Mouse (Mus musculus) liver, embryonic 16.5 days (tissue): ENCODE measurements around the gene Wbp1l. TPM values are rescaled to one million over a fixed set of nuclear protein-coding genes. Genes with fewer than 3 reads are reported as not detected.

Source experiments
- ATAC-seq: fragments of 200-750 bp; cut with Nextera tagmentation; 2 replicates; pipeline ENCODE4 v1.8.0; 2017; ENCODE audit warnings: low read depth, mild to moderate bottlenecking, moderate number of reproducible peaks, moderate library complexity
- H3K27ac ChIP-seq: fragments of 300-500 bp; sonication (generic); 2 replicates; pipeline ENCODE4 v1.5.1; 2014; ENCODE audit warnings: mild to moderate bottlenecking, low read length
- H3K27me3 ChIP-seq: fragments of 300-500 bp; sonication (generic); 2 replicates; pipeline ENCODE4 v1.6.1; 2014; ENCODE audit warnings: low read depth, low read length, mixed read lengths; ENCODE audit not compliant: control insufficient read depth, insufficient read depth
- H3K36me3 ChIP-seq: fragments of 300-500 bp; sonication (generic); 2 replicates; pipeline ENCODE4 v1.6.1; 2014; ENCODE audit warnings: mild to moderate bottlenecking; ENCODE audit not compliant: control insufficient read depth, insufficient read depth
- H3K4me1 ChIP-seq: fragments of 300-500 bp; sonication (generic); 2 replicates; pipeline ENCODE4 v1.6.1; 2014; ENCODE audit warnings: low read depth, low read length, mixed read lengths; ENCODE audit not compliant: control insufficient read depth
- H3K4me2 ChIP-seq: fragments of 300-500 bp; sonication (generic); 2 replicates; pipeline ENCODE4 v1.6.1; 2014; ENCODE audit warnings: low read depth, low read length, mixed read lengths
- H3K4me3 ChIP-seq: fragments of 300-500 bp; sonication (generic); 2 replicates; pipeline ENCODE4 v1.5.1; 2014; ENCODE audit warnings: low read depth, mild to moderate bottlenecking, low read length
- H3K9ac ChIP-seq: fragments of 300-500 bp; sonication (generic); 2 replicates; pipeline ENCODE4 v1.6.1; 2014; ENCODE audit warnings: low read depth, low read length
- H3K9me3 ChIP-seq: fragments of 300-500 bp; sonication (generic); replicated peaks from 2 replicates; pipeline ENCODE4 v1.6.1; 2016; ENCODE audit warnings: low read length; ENCODE audit not compliant: control insufficient read depth
- WGBS: fragments of 180-500 bp; shearing (Covaris S2); extraction: QIAGEN DNeasy Blood & Tissue Kit; methylation state at CpG from one replicate; pipeline ENCODE4 v1.1.7; 2014; ENCODE audit not compliant: insufficient replicate concordance; 5-methylcytosine and 5-hydroxymethylcytosine counted together
- polyA plus RNA-seq: library from polyadenylated mRNA; unstranded; fragments of >200 nt; fragmentation: Nextera tagmentation; extraction: Ambion mirVana; gene quantifications from 2 replicates; pipeline ENCODE4 v1.2.1, GENCODE M21; 2015

Wbp1l gene
- polyA plus RNA-seq, 1 experiment from 2014 or later = 31.5 TPM

- H3K27me3 ChIP-seq = no peaks in the 10 kb centered on the region
- no peaks in the 10 kb centered on the region for H3K9me3 ChIP-seq
- H3K36me3 ChIP-seq = no peaks in the 10 kb centered on the region
- no peak overlapping the region for H3K4me2 ChIP-seq
- H3K4me3 ChIP-seq = no peak overlapping the region
- peaks cover 10% of the 10 kb centered on the region for H3K4me1 ChIP-seq
- H3K9ac ChIP-seq = no peak overlapping the region
- no peak overlapping the region for H3K27ac ChIP-seq
- no peak for ATAC-seq
- 88% methylated on average over 7 of the region's 7 CpGs for WGBS
Measured at GRCm38 (mm10) chr19:46608158-46608557, 9.3 kb downstream of the Wbp1l start.

GRCm38 (mm10) chr19:46616378-46616777, 17.5 kb downstream of the Wbp1l start:
- Histone ChIP-seq H3K4me3 (no peak overlapping the region), H3K9ac (no peak overlapping the region), H3K27me3 (no peaks in the 10 kb centered on the region), H3K4me1 (peaks cover 17% of the 10 kb centered on the region), H3K27ac (no peak overlapping the region), H3K9me3 (no peaks in the 10 kb centered on the region), H3K4me2 (no peak overlapping the region), H3K36me3 (no peaks in the 10 kb centered on the region; the same call in 1 of the 2 replicates)
- ATAC-seq = no peak
- 73% methylated on average over 11 of the region's 11 CpGs for WGBS

- 65% methylated on average over 8 of the region's 8 CpGs for WGBS
- H3K4me1 ChIP-seq = peaks cover 24% of the 10 kb centered on the region
- ATAC-seq = no peak
Measured at GRCm38 (mm10) chr19:46617361-46617760, 18.5 kb downstream of the Wbp1l start.

GRCm38 (mm10) chr19:46618322-46618721, 19.4 kb downstream of the Wbp1l start:
- no peaks in the 10 kb centered on the region for H3K27me3 ChIP-seq
- 47% methylated on average over 9 of the region's 9 CpGs for WGBS
- no peaks in the 10 kb centered on the region; the same call in 1 of the 2 replicates for H3K36me3 ChIP-seq
- H3K4me1 ChIP-seq = peaks cover 29% of the 10 kb centered on the region
- H3K9ac ChIP-seq = no peak overlapping the region
- H3K4me2 ChIP-seq = no peak overlapping the region
- ATAC-seq = peak; percentile 28; the same call in 1 of the 2 replicates
- H3K27ac ChIP-seq = 0 out of 2 replicates have a peak overlapping the region, but pooled peaks have one; percentile 2
- H3K9me3 ChIP-seq = no peaks in the 10 kb centered on the region
- no peak overlapping the region for H3K4me3 ChIP-seq

More at GRCm38 (mm10) chr19:46617361-46617760, 18.5 kb downstream of the Wbp1l start:
- Histone ChIP-seq H3K27ac (no peak overlapping the region), H3K27me3 (no peaks in the 10 kb centered on the region), H3K4me2 (no peak overlapping the region), H3K9ac (no peak overlapping the region), H3K9me3 (no peaks in the 10 kb centered on the region), H3K4me3 (no peak overlapping the region), H3K36me3 (no peaks in the 10 kb centered on the region; the same call in 1 of the 2 replicates)

GRCm38 (mm10) chr19:46619001-46619400, 20.1 kb downstream of the Wbp1l start:
- ATAC-seq = no peak
- Histone ChIP-seq H3K4me2 (no peak overlapping the region), H3K27me3 (no peaks in the 10 kb centered on the region), H3K4me3 (no peak overlapping the region), H3K4me1 (peaks cover 27% of the 10 kb centered on the region), H3K27ac (no peak overlapping the region), H3K36me3 (no peaks in the 10 kb centered on the region), H3K9ac (no peak overlapping the region), H3K9me3 (no peaks in the 10 kb centered on the region)
- WGBS = 61% methylated on average over 19 of the region's 19 CpGs

GRCm38 (mm10) chr19:46619518-46619917, 20.6 kb downstream of the Wbp1l start:
- Histone ChIP-seq H3K9ac (no peak overlapping the region), H3K4me1 (peaks cover 25% of the 10 kb centered on the region), H3K27me3 (no peaks in the 10 kb centered on the region), H3K9me3 (no peaks in the 10 kb centered on the region), H3K4me2 (no peak overlapping the region), H3K27ac (no peak overlapping the region), H3K4me3 (no peak overlapping the region), H3K36me3 (no peaks in the 10 kb centered on the region)
- 87% methylated on average over 6 of the region's 6 CpGs for WGBS
- no peak for ATAC-seq

- Histone ChIP-seq H3K4me1 (peaks cover 25% of the 10 kb centered on the region), H3K27me3 (no peaks in the 10 kb centered on the region), H3K9me3 (no peaks in the 10 kb centered on the region), H3K4me2 (no peak overlapping the region), H3K9ac (no peak overlapping the region), H3K4me3 (no peak overlapping the region), H3K36me3 (no peaks in the 10 kb centered on the region), H3K27ac (no peak overlapping the region)
- 73% methylated on average over 14 of the region's 14 CpGs for WGBS
- no peak for ATAC-seq
Measured at GRCm38 (mm10) chr19:46620016-46620808, 21.3 kb downstream of the Wbp1l start.

GRCm38 (mm10) chr19:46621236-46622183, 22.6 kb downstream of the Wbp1l start:
- no peak overlapping the region for H3K9ac ChIP-seq
- no peaks in the 10 kb centered on the region for H3K9me3 ChIP-seq
- H3K4me1 ChIP-seq = peaks cover 25% of the 10 kb centered on the region
- no peak overlapping the region for H3K27ac ChIP-seq
- no peak overlapping the region for H3K4me2 ChIP-seq
- H3K27me3 ChIP-seq = no peaks in the 10 kb centered on the region
- no peak overlapping the region for H3K4me3 ChIP-seq
- ATAC-seq = no peak
- WGBS = 71% methylated on average over 19 of the region's 19 CpGs
- H3K36me3 ChIP-seq = no peaks in the 10 kb centered on the region
